Mouse (Mus musculus): ENCODE results near the gene 6330409D20Rik. TPM values are rescaled to one million over a fixed set of nuclear protein-coding genes. Genes with fewer than 3 reads are reported as not detected.

The 6330409D20Rik gene
- 1 to 10 TPM; 1.1 to 1.3 TPM for total RNA-seq (2021)

- no peak for DNase-seq (ENCODE audit: extremely low spot score in 1 of 2, low spot score in 1 of 2)
Measured at GRCm38 (mm10) chr2:32740916-32741272, at the start of gene 6330409D20Rik. Gene 6330409D20Rik, minus strand, starts transcription at chr2:32741016.

- DNase-seq (ENCODE audit: extremely low spot score in 1 of 2, low spot score in 1 of 2) = no peak
Measured at GRCm38 (mm10) chr2:32788581-32788980, 47.8 kb upstream of the 6330409D20Rik start.

- DNase-seq (ENCODE audit: extremely low spot score in 1 of 2, low spot score in 1 of 2) = peak in 1 of 2 experiments; percentile 31
Measured at GRCm38 (mm10) chr2:32787176-32787575, 46.4 kb upstream of the 6330409D20Rik start.

- DNase-seq (ENCODE audit: extremely low spot score in 1 of 2, low spot score in 1 of 2) = no peak
Measured at GRCm38 (mm10) chr2:32784048-32784681, 43.3 kb upstream of the 6330409D20Rik start, which contains the start of gene Cfap157. Gene Cfap157, minus strand, starts transcription at chr2:32784428.

- DNase-seq (ENCODE audit: extremely low spot score in 1 of 2, low spot score in 1 of 2) = no peak
Measured at GRCm38 (mm10) chr2:32781710-32782109, 40.9 kb upstream of the 6330409D20Rik start.

GRCm38 (mm10) chr2:32779714-32780113, 38.9 kb upstream of the 6330409D20Rik start:
- no peak for DNase-seq (ENCODE audit: extremely low spot score in 1 of 2, low spot score in 1 of 2)

- peak; percentile 38 to 67 for DNase-seq (ENCODE audit: extremely low spot score in 1 of 2, low spot score in 1 of 2)
Measured at GRCm38 (mm10) chr2:32779131-32779530, 38.3 kb upstream of the 6330409D20Rik start.

- DNase-seq (ENCODE audit: extremely low spot score in 1 of 2, low spot score in 1 of 2) = no peak
Measured at GRCm38 (mm10) chr2:32778081-32778480, 37.3 kb upstream of the 6330409D20Rik start.

- no peak for DNase-seq (ENCODE audit: extremely low spot score in 1 of 2, low spot score in 1 of 2)
Measured at GRCm38 (mm10) chr2:32776192-32776591, 35.4 kb upstream of the 6330409D20Rik start.

GRCm38 (mm10) chr2:32775359-32776074, 34.7 kb upstream of the 6330409D20Rik start, which contains the start of the genes Ttc16 and Ptrh1:
Gene Ttc16, minus strand, starts transcription at chr2:32775633.
Gene Ptrh1, plus strand, starts transcription at chr2:32775786.
- peak; percentile 91 to 97 for DNase-seq (ENCODE audit: extremely low spot score in 1 of 2, low spot score in 1 of 2)

- DNase-seq (ENCODE audit: extremely low spot score in 1 of 2, low spot score in 1 of 2) = no peak
Measured at GRCm38 (mm10) chr2:32772626-32773279, 31.9 kb upstream of the 6330409D20Rik start.

GRCm38 (mm10) chr2:32771886-32772285, 31.1 kb upstream of the 6330409D20Rik start:
- no peak for DNase-seq (ENCODE audit: extremely low spot score in 1 of 2, low spot score in 1 of 2)

GRCm38 (mm10) chr2:32769327-32770085, 28.7 kb upstream of the 6330409D20Rik start:
- no peak for DNase-seq (ENCODE audit: extremely low spot score in 1 of 2, low spot score in 1 of 2)

- no peak for DNase-seq (ENCODE audit: extremely low spot score in 1 of 2, low spot score in 1 of 2)
Measured at GRCm38 (mm10) chr2:32768661-32769285, 28.0 kb upstream of the 6330409D20Rik start.

- no peak for DNase-seq (ENCODE audit: extremely low spot score in 1 of 2, low spot score in 1 of 2)
Measured at GRCm38 (mm10) chr2:32767241-32767640, 26.4 kb upstream of the 6330409D20Rik start.

GRCm38 (mm10) chr2:32763353-32763752, 22.5 kb upstream of the 6330409D20Rik start:
- no peak for DNase-seq (ENCODE audit: extremely low spot score in 1 of 2, low spot score in 1 of 2)

GRCm38 (mm10) chr2:32761859-32762258, 21.0 kb upstream of the 6330409D20Rik start:
- DNase-seq (ENCODE audit: extremely low spot score in 1 of 2, low spot score in 1 of 2) = no peak

- no peak for DNase-seq (ENCODE audit: extremely low spot score in 1 of 2, low spot score in 1 of 2)
Measured at GRCm38 (mm10) chr2:32761361-32761760, 20.5 kb upstream of the 6330409D20Rik start.

- DNase-seq (ENCODE audit: extremely low spot score in 1 of 2, low spot score in 1 of 2) = no peak
Measured at GRCm38 (mm10) chr2:32759001-32759400, 18.2 kb upstream of the 6330409D20Rik start.

GRCm38 (mm10) chr2:32758503-32758902, 17.7 kb upstream of the 6330409D20Rik start:
- DNase-seq (ENCODE audit: extremely low spot score in 1 of 2, low spot score in 1 of 2) = no peak
